Comparison of ENCODE assay signal across 17 mouse cellular contexts in genomic region chr6:47525041-47525440, GRCm38 (mm10).
"Had no signal": no experiment of that assay in that cellular context is flagged by ENCODE, and none has a peak within 500 bp of the region (broad histone marks: within the 10 kb centered on the region; RNA-seq: fewer than 3 reads in every experiment).

No protein-coding gene starts in this region.

- H3K9me3 ChIP-seq: limb, embryonic 10.5 days; limb, embryonic 13.5 days; liver, embryonic 12.5 days; liver, embryonic 15.5 days; neural tube, embryonic 12.5 days had no signal

- ATAC-seq: liver, embryonic 12.5 days had no signal

- H3K4me3 ChIP-seq: layer of hippocampus, adult 2 months; limb, embryonic 10.5 days; limb, embryonic 13.5 days; liver, embryonic 12.5 days; liver, embryonic 15.5 days; neural tube, embryonic 12.5 days had no signal

- DNase-seq: kidney, adult 18-20 months; kidney, adult 9 months; kidney, postnatal 25 days; layer of hippocampus, adult 9-11 months; liver; lung, adult 18-20 months; lung, postnatal 14 days; lung, postnatal 4 days; thymus, adult 18-20 months; thymus, postnatal 36 days had no signal

- H3K27me3 ChIP-seq: limb, embryonic 13.5 days; liver, embryonic 12.5 days; liver, embryonic 15.5 days; neural tube, embryonic 12.5 days had no signal

- H3K27ac ChIP-seq: kidney, postnatal 0 days; layer of hippocampus, adult 2 months; limb, embryonic 10.5 days; limb, embryonic 13.5 days; liver, embryonic 12.5 days; liver, embryonic 15.5 days; neural tube, embryonic 12.5 days had no signal

- H3K9ac ChIP-seq: limb, embryonic 13.5 days; liver, embryonic 12.5 days; liver, embryonic 15.5 days; neural tube, embryonic 12.5 days had no signal

- H3K4me1 ChIP-seq: limb, embryonic 10.5 days; limb, embryonic 13.5 days; liver, embryonic 12.5 days; liver, embryonic 15.5 days; neural tube, embryonic 12.5 days had no signal

- H3K4me2 ChIP-seq: limb, embryonic 13.5 days; liver, embryonic 12.5 days; liver, embryonic 15.5 days; neural tube, embryonic 12.5 days had no signal
